Mouse (Mus musculus) kidney, adult 2 months (tissue): ENCODE data around the gene Sox30.

Source experiments
- CTCF ChIP-seq: fragments of 200-500 bp; conservative IDR thresholded peaks from 2 replicates; pipeline ENCODE4 v1.5.1; 2011; ENCODE audit warnings: low read depth, mild to moderate bottlenecking, control low read depth, low read length, moderate library complexity, mixed read lengths; ENCODE audit not compliant: insufficient read depth, insufficient read length
- POLR2A ChIP-seq: fragments of 200-500 bp; IDR thresholded peaks from one replicate; pipeline ENCODE4 v1.6.1; 2011; ENCODE audit warnings: low read depth, low read length, control low read depth

- no peak for TF ChIP-seq POLR2A
- no peak for TF ChIP-seq CTCF
Measured at GRCm38 (mm10) chr11:46031470-46031869, 51.4 kb downstream of the Sox30 start.
